Comparison of ENCODE assay signal across 8 mouse cellular contexts in genomic region chr10:121350357-121351065, GRCm38 (mm10). TPM values are rescaled to one million over a fixed set of nuclear protein-coding genes. Genes with fewer than 3 reads are reported as not detected.
DNase-seq lines count a peak whose midpoint lies in the region; ATAC-seq lines count a peak whose summit lies in the region.

No protein-coding gene starts in this region.

- peak overlapping the region; percentile 56 for H3K4me3 ChIP-seq in embryonic facial prominence, embryonic 13.5 days
- H3K4me3 ChIP-seq in hindbrain, embryonic 15.5 days: peak overlapping the region; percentile 45
- peak overlapping the region; percentile 55 for H3K4me3 ChIP-seq in liver, embryonic 15.5 days (replicated peaks)
- H3K4me3 ChIP-seq in neural tube, embryonic 14.5 days (ENCODE audit: low read depth, low read length): peak overlapping the region; percentile 31

- peak overlapping the region; percentile 95 for H3K4me2 ChIP-seq in embryonic facial prominence, embryonic 13.5 days
- H3K4me2 ChIP-seq in hindbrain, embryonic 15.5 days: peak overlapping the region; percentile 89
- H3K4me2 ChIP-seq in liver, embryonic 15.5 days: peak overlapping the region; percentile 78
- H3K4me2 ChIP-seq in neural tube, embryonic 14.5 days (ENCODE audit: low read depth, low read length): peak overlapping the region; percentile 84

- peak overlapping the region; percentile 64 for H3K9ac ChIP-seq in embryonic facial prominence, embryonic 13.5 days
- peak overlapping the region; percentile 30; the same call in 1 of the 2 replicates for H3K9ac ChIP-seq in hindbrain, embryonic 15.5 days
- H3K9ac ChIP-seq in liver, embryonic 15.5 days: no peak overlapping the region
- H3K9ac ChIP-seq in neural tube, embryonic 14.5 days (replicated peaks; ENCODE audit: low read depth, low read length): peak overlapping the region; percentile 17; the same call in 1 of the 2 replicates

- H3K9me3 ChIP-seq in embryonic facial prominence, embryonic 13.5 days: no peaks in the 10 kb centered on the region
- H3K9me3 ChIP-seq in hindbrain, embryonic 15.5 days: no peaks in the 10 kb centered on the region
- H3K9me3 ChIP-seq in liver, embryonic 15.5 days (replicated peaks): no peaks in the 10 kb centered on the region
- no peaks in the 10 kb centered on the region for H3K9me3 ChIP-seq in neural tube, embryonic 14.5 days (ENCODE audit: control insufficient read depth, low read length)

- intact Hi-C loops in left cerebral cortex, postnatal 14 days (cut with DNase I): no loop called here
- intact Hi-C loops in left cerebral cortex, postnatal 36 days (cut with DNase I): no loop called here

- peak; percentile 35 for DNase-seq in urinary bladder, postnatal 14 days (ENCODE audit: low spot score)
- DNase-seq in urinary bladder, postnatal 10 days (ENCODE audit: low spot score): no peak
- DNase-seq in left cerebral cortex, postnatal 14 days (ENCODE audit: low spot score in 2 of 2): no peak
- no peak for DNase-seq in left cerebral cortex, postnatal 36 days (ENCODE audit: low spot score in 2 of 2)

- WGBS in embryonic facial prominence, embryonic 13.5 days: 2% methylated on average over 35 of the region's 35 CpGs
- under 1% methylated on average over 35 of the region's 35 CpGs for WGBS in hindbrain, embryonic 15.5 days
- 4% methylated on average over 35 of the region's 35 CpGs for WGBS in liver, embryonic 15.5 days (ENCODE audit: insufficient replicate concordance)
- WGBS in neural tube, embryonic 14.5 days: under 1% methylated on average over 35 of the region's 35 CpGs

- no peak overlapping the region; the same call in 1 of the 2 replicates for H3K27ac ChIP-seq in embryonic facial prominence, embryonic 13.5 days
- H3K27ac ChIP-seq in hindbrain, embryonic 15.5 days (replicated peaks): no peak overlapping the region
- H3K27ac ChIP-seq in liver, embryonic 15.5 days (replicated peaks): no peak overlapping the region
- no peak overlapping the region for H3K27ac ChIP-seq in neural tube, embryonic 14.5 days (ENCODE audit: low read depth, low read length)

- no peaks in the 10 kb centered on the region for H3K36me3 ChIP-seq in embryonic facial prominence, embryonic 13.5 days
- no peaks in the 10 kb centered on the region for H3K36me3 ChIP-seq in hindbrain, embryonic 15.5 days
- H3K36me3 ChIP-seq in liver, embryonic 15.5 days (replicated peaks): no peaks in the 10 kb centered on the region
- no peaks in the 10 kb centered on the region for H3K36me3 ChIP-seq in neural tube, embryonic 14.5 days (ENCODE audit: control insufficient read depth, insufficient read depth, low read length)

- peaks cover 16% of the 10 kb centered on the region for H3K4me1 ChIP-seq in embryonic facial prominence, embryonic 13.5 days
- peaks cover 17% of the 10 kb centered on the region for H3K4me1 ChIP-seq in hindbrain, embryonic 15.5 days (replicated peaks)
- H3K4me1 ChIP-seq in liver, embryonic 15.5 days (replicated peaks): peaks cover 11% of the 10 kb centered on the region; the same call in 1 of the 2 replicates
- peaks cover 10% of the 10 kb centered on the region; the same call in 1 of the 2 replicates for H3K4me1 ChIP-seq in neural tube, embryonic 14.5 days (ENCODE audit: control insufficient read depth, insufficient read depth, low read length)

- H3K27me3 ChIP-seq in embryonic facial prominence, embryonic 13.5 days: peaks cover 39% of the 10 kb centered on the region
- H3K27me3 ChIP-seq in hindbrain, embryonic 15.5 days: peaks cover 41% of the 10 kb centered on the region
- H3K27me3 ChIP-seq in liver, embryonic 15.5 days: peaks cover 49% of the 10 kb centered on the region
- peaks cover 15% of the 10 kb centered on the region for H3K27me3 ChIP-seq in neural tube, embryonic 14.5 days (ENCODE audit: control insufficient read depth, insufficient read depth, low read length)

- no peak for ATAC-seq in embryonic facial prominence, embryonic 13.5 days (ENCODE audit: insufficient number of reproducible peaks, insufficient read depth, low FRiP score, low TSS enrichment, low read depth)
- ATAC-seq in hindbrain, embryonic 15.5 days (ENCODE audit: low FRiP score, low read depth): peak; percentile 72; the same call in 1 of the 2 replicates
- ATAC-seq in liver, embryonic 15.5 days (ENCODE audit: insufficient read depth): no peak
- peak; percentile 31; the same call in 1 of the 2 replicates for ATAC-seq in neural tube, embryonic 14.5 days (ENCODE audit: low read depth)

RNA-seq across cellular contexts. Expression of gene Tbc1d30, which starts 0.6 kb away (rescaled TPM):
- polyA plus RNA-seq in embryonic facial prominence, embryonic 13.5 days (2015; fragmentation: Nextera tagmentation; extraction: Ambion mirVana): 1.6 and 2.1 TPM in 2 replicates
- polyA plus RNA-seq in hindbrain, embryonic 15.5 days (2015; fragmentation: Nextera tagmentation; extraction: Ambion mirVana): 14.7 and 17.3 TPM in 2 replicates
- 0.31 and 0.36 TPM in 2 replicates for polyA plus RNA-seq in liver, embryonic 15.5 days (2015; fragmentation: Nextera tagmentation; extraction: Ambion mirVana)
- 27.2 and 31.4 TPM in 2 replicates for polyA plus RNA-seq in neural tube, embryonic 14.5 days (2014; fragmentation: Nextera tagmentation; extraction: Ambion mirVana)
- total RNA-seq in left cerebral cortex, postnatal 14 days (2021): 10 to 100 TPM; 72.0 to 79.1 TPM
- total RNA-seq in left cerebral cortex, postnatal 36 days (2021): 10 to 100 TPM; 78.5 to 92.3 TPM

RNA-seq across cellular contexts. Expression of gene Gns, which starts 14.4 kb away (rescaled TPM):
- 48.5 and 49.5 TPM in 2 replicates for polyA plus RNA-seq in embryonic facial prominence, embryonic 13.5 days (2015; fragmentation: Nextera tagmentation; extraction: Ambion mirVana)
- polyA plus RNA-seq in hindbrain, embryonic 15.5 days (2015; fragmentation: Nextera tagmentation; extraction: Ambion mirVana): 41.8 and 42.5 TPM in 2 replicates
- 16.9 and 18.7 TPM in 2 replicates for polyA plus RNA-seq in liver, embryonic 15.5 days (2015; fragmentation: Nextera tagmentation; extraction: Ambion mirVana)
- 50.3 and 59.9 TPM in 2 replicates for polyA plus RNA-seq in neural tube, embryonic 14.5 days (2014; fragmentation: Nextera tagmentation; extraction: Ambion mirVana)
- 10 to 100 TPM; 76.4 to 81.0 TPM for total RNA-seq in left cerebral cortex, postnatal 14 days (2021)
- total RNA-seq in left cerebral cortex, postnatal 36 days (2021): 10 to 100 TPM; 78.5 to 80.8 TPM

Comparison
In these comparisons a context has a peak if more than half of its experiments do, and no peak if none do; other contexts are left out.
1. ATAC-seq: peak in hindbrain, embryonic 15.5 days (single experiment) and neural tube, embryonic 14.5 days (single experiment); none in embryonic facial prominence, embryonic 13.5 days (single experiment) and liver, embryonic 15.5 days (single experiment).
2. Peak in every context shown above with its lines, with median percentiles within 50 percentile points of each other: H3K4me2 ChIP-seq and H3K4me3 ChIP-seq.